Mouse (Mus musculus): ENCODE measurements around the gene Serpine1. TPM values are rescaled to one million over a fixed set of nuclear protein-coding genes. Genes with fewer than 3 reads are reported as not detected.

The Serpine1 gene
- polyA plus RNA-seq, 1 experiment from 2014 or later, result 0.15 TPM

DNA sequence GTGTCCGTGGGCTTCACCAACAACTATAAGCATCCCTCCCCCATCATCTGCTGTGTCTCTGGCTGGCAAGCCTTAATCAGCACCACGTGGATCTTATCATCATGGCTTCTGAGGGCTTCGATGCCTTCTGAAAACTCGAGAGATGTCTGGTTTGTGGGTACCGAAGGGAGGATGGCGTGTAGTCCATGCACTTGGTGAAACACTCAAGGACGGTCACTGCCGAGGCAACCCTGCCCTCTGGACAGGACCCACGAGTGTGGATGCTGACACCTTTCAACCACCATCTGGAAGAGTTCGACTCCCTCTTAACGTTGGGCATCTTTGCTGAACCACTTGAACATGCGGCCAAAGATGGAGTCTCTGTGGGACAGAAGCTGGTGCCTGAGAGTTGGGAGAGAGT is 38.8 kb upstream of the Serpine1 start:
- no peaks in the 10 kb centered on the region for H3K27me3 ChIP-seq (replicated peaks; ENCODE audit: control insufficient read depth, insufficient read depth, low read length)
- H3K4me1 ChIP-seq (replicated peaks; ENCODE audit: control insufficient read depth, insufficient read depth, low read length), result peaks cover under 1% of the 10 kb centered on the region; the same call in 1 of the 2 replicates
- H3K36me3 ChIP-seq (ENCODE audit: control insufficient read depth, insufficient read depth), result no peaks in the 10 kb centered on the region
- H3K9ac ChIP-seq (replicated peaks; ENCODE audit: low read depth, low read length), result no peak overlapping the region
- no peak for ATAC-seq
- H3K4me3 ChIP-seq (replicated peaks; ENCODE audit: low read length), result no peak overlapping the region
- WGBS, result 95% methylated on average over 12 of the region's 12 CpGs
- H3K9me3 ChIP-seq (ENCODE audit: control insufficient read depth, low read length), result no peaks in the 10 kb centered on the region
- H3K4me2 ChIP-seq (ENCODE audit: low read length), result no peak overlapping the region
- no peak overlapping the region for H3K27ac ChIP-seq (ENCODE audit: low read length)

DNA sequence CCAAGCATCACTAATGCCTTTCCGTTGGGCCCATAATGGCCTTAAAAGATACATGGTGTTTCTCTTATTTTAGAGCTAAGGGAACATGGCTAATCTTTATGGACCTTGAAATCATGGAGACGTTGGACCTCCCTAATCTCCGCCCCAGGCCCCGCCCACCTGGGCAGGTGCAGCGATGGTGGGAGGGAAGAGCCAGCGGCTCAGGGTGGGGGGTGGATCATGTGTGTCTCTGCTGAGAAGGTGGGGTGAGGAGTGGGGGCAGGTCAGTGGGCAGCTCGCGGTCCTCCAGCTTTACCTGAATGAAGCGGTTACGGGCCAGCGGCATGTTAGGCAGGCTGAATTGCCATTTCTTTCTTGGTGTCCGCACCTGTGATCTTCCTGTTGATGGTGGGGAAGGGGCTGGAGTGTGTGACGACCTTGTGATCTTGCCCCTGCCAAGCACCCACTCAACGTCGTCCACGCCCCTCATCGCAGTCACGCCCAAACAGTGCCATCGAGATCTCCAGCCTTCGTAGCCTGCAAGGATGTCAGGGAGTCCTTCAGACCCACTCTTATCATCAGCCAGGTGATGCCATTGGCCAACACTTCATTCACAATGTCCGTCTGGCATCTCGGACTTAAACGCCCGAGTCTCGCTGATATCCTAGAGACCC is 38.0 kb upstream of the Serpine1 start:
- Histone ChIP-seq H3K4me1 (replicated peaks; ENCODE audit: control insufficient read depth, insufficient read depth, low read length) (no peaks in the 10 kb centered on the region), H3K4me2 (ENCODE audit: low read length) (no peak overlapping the region), H3K27me3 (replicated peaks; ENCODE audit: control insufficient read depth, insufficient read depth, low read length) (no peaks in the 10 kb centered on the region), H3K9ac (replicated peaks; ENCODE audit: low read depth, low read length) (no peak overlapping the region), H3K9me3 (ENCODE audit: control insufficient read depth, low read length) (no peaks in the 10 kb centered on the region), H3K27ac (ENCODE audit: low read length) (no peak overlapping the region), H3K4me3 (replicated peaks; ENCODE audit: low read length) (no peak overlapping the region), H3K36me3 (ENCODE audit: control insufficient read depth, insufficient read depth) (no peaks in the 10 kb centered on the region)
- 53% methylated on average over 25 of the region's 25 CpGs for WGBS
- ATAC-seq, result no peak

DNA sequence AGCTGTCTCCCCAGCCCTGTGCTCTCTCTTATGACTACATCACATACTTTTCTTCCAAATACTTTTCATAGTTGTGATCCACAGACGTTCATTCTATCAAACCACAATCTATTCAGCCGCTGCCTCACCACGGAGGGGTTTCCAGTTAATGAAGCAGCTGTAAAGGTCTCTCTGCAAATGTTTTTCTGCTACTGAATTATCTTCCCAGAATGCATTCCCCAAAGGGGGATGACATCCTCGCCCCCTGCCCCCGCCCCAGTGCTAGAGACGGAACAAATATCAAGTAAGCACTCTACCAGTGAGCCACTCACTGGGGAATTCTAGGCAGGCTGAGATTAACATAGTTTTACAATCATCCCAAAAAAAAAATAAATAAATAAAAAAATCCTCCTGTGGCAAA is 36.0 kb upstream of the Serpine1 start:
- no peak overlapping the region for H3K27ac ChIP-seq (ENCODE audit: low read length)
- no peaks in the 10 kb centered on the region for H3K27me3 ChIP-seq (replicated peaks; ENCODE audit: control insufficient read depth, insufficient read depth, low read length)
- no peaks in the 10 kb centered on the region for H3K36me3 ChIP-seq (ENCODE audit: control insufficient read depth, insufficient read depth)
- no peak overlapping the region for H3K4me2 ChIP-seq (ENCODE audit: low read length)
- 72% methylated on average over 6 of the region's 6 CpGs for WGBS
- no peaks in the 10 kb centered on the region for H3K4me1 ChIP-seq (replicated peaks; ENCODE audit: control insufficient read depth, insufficient read depth, low read length)
- no peak overlapping the region for H3K9ac ChIP-seq (replicated peaks; ENCODE audit: low read depth, low read length)
- H3K9me3 ChIP-seq (ENCODE audit: control insufficient read depth, low read length), result no peaks in the 10 kb centered on the region
- no peak for ATAC-seq
- H3K4me3 ChIP-seq (replicated peaks; ENCODE audit: low read length), result no peak overlapping the region

DNA sequence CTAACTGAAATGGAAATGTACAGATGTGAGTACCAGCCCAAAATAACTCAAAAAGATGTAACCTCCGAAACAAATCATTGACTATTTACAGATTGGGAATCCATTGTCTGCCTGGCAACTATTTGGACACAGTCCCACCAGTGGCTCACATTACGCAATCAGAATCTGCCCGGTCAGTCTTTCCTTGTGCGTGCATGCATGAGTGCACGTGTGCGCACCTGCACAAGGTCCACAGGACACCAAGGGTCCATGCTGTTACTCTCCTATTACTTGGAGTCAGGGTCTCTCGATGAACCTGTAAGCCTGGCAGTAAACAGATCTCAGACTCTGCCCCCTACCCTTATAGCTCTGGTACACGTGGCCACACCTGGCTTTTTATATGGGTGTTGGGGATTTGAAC is 35.6 kb upstream of the Serpine1 start:
- no peak overlapping the region for H3K4me3 ChIP-seq (replicated peaks; ENCODE audit: low read length)
- 80% methylated on average over 8 of the region's 8 CpGs for WGBS
- H3K27me3 ChIP-seq (replicated peaks; ENCODE audit: control insufficient read depth, insufficient read depth, low read length), result no peaks in the 10 kb centered on the region
- no peaks in the 10 kb centered on the region for H3K9me3 ChIP-seq (ENCODE audit: control insufficient read depth, low read length)
- H3K9ac ChIP-seq (replicated peaks; ENCODE audit: low read depth, low read length), result no peak overlapping the region
- H3K36me3 ChIP-seq (ENCODE audit: control insufficient read depth, insufficient read depth), result no peaks in the 10 kb centered on the region
- no peak overlapping the region for H3K27ac ChIP-seq (ENCODE audit: low read length)
- H3K4me1 ChIP-seq (replicated peaks; ENCODE audit: control insufficient read depth, insufficient read depth, low read length), result no peaks in the 10 kb centered on the region
- H3K4me2 ChIP-seq (ENCODE audit: low read length), result no peak overlapping the region
- no peak for ATAC-seq

DNA sequence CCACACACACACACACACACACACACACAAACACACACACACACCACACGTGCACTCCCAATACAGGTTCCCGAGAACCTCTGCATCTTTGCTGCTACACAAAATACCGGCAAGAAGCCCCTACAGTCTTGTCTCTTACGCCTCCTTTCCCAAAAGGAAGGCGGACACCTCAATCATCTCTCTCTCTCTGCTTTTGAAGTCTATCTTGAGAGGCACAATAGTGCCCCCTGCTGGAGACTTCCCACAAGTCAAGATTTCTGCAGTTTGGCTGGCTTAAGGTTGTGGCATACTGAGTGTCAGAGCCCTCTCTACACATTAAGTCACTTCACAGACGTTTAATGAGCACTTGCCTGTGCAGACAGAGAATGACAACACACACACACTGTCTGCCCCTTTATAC is 35.0 kb upstream of the Serpine1 start:
- H3K9ac ChIP-seq (replicated peaks; ENCODE audit: low read depth, low read length), result no peak overlapping the region
- no peaks in the 10 kb centered on the region for H3K9me3 ChIP-seq (ENCODE audit: control insufficient read depth, low read length)
- WGBS, result 9% methylated on average over 6 of the region's 6 CpGs
- no peaks in the 10 kb centered on the region for H3K27me3 ChIP-seq (replicated peaks; ENCODE audit: control insufficient read depth, insufficient read depth, low read length)
- H3K4me3 ChIP-seq (replicated peaks; ENCODE audit: low read length), result no peak overlapping the region
- no peaks in the 10 kb centered on the region for H3K4me1 ChIP-seq (replicated peaks; ENCODE audit: control insufficient read depth, insufficient read depth, low read length)
- H3K27ac ChIP-seq (ENCODE audit: low read length), result no peak overlapping the region
- no peaks in the 10 kb centered on the region for H3K36me3 ChIP-seq (ENCODE audit: control insufficient read depth, insufficient read depth)
- ATAC-seq, result peak; percentile 36; the same call in 1 of the 2 replicates
- H3K4me2 ChIP-seq (ENCODE audit: low read length), result no peak overlapping the region

DNA sequence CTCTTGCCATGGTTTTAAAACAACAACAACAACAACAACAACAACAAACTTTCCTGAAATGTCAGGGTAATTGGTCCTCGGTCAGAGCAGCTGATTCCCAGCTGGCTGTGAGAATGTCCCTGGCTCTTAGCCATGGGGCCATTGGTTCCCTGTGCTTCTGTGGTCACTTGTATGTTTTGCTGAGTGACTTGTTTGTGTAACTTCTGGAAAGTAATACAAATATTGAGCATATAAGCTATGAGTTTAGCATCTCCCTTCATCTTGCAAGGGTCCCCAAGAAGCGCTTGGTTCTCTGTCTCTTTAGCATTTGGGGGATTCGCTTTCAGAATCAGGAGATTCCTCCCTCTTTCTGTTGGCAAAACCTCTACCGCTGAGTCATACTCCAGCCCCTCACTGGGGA is 34.4 kb upstream of the Serpine1 start:
- 72% methylated on average over 4 of the region's 4 CpGs for WGBS
- Histone ChIP-seq H3K4me1 (replicated peaks; ENCODE audit: control insufficient read depth, insufficient read depth, low read length) (no peaks in the 10 kb centered on the region), H3K36me3 (ENCODE audit: control insufficient read depth, insufficient read depth) (no peaks in the 10 kb centered on the region), H3K4me3 (replicated peaks; ENCODE audit: low read length) (no peak overlapping the region), H3K27me3 (replicated peaks; ENCODE audit: control insufficient read depth, insufficient read depth, low read length) (no peaks in the 10 kb centered on the region), H3K9ac (replicated peaks; ENCODE audit: low read depth, low read length) (no peak overlapping the region), H3K27ac (ENCODE audit: low read length) (no peak overlapping the region), H3K9me3 (ENCODE audit: control insufficient read depth, low read length) (no peaks in the 10 kb centered on the region), H3K4me2 (ENCODE audit: low read length) (no peak overlapping the region)
- no peak for ATAC-seq

DNA sequence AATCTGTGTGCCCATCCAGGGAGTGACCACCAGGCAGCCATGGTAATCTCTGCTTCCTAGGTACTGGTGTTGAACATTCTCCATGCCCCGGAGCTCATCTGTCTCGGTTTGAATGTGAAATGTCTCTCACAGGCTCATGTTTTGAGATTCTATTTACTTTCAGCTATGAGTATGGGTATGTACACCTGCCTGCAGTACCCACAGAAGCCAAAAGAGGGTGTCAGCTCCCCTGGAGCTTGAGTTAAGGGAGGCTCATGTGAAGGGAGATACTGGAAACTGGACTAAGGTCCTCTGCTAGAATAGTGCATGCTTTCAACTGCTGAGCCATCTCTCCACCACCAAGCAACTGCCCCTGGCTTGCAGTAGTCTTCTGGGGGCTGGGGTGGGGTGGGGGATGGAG is 31.9 kb upstream of the Serpine1 start:
- no peaks in the 10 kb centered on the region for H3K9me3 ChIP-seq (ENCODE audit: control insufficient read depth, low read length)
- H3K9ac ChIP-seq (replicated peaks; ENCODE audit: low read depth, low read length), result no peak overlapping the region
- WGBS, result 96% methylated on average over 2 of the region's 2 CpGs
- no peak for ATAC-seq
- no peak overlapping the region for H3K4me3 ChIP-seq (replicated peaks; ENCODE audit: low read length)
- no peaks in the 10 kb centered on the region for H3K4me1 ChIP-seq (replicated peaks; ENCODE audit: control insufficient read depth, insufficient read depth, low read length)
- no peak overlapping the region for H3K27ac ChIP-seq (ENCODE audit: low read length)
- no peaks in the 10 kb centered on the region for H3K36me3 ChIP-seq (ENCODE audit: control insufficient read depth, insufficient read depth)
- H3K27me3 ChIP-seq (replicated peaks; ENCODE audit: control insufficient read depth, insufficient read depth, low read length), result no peaks in the 10 kb centered on the region
- H3K4me2 ChIP-seq (ENCODE audit: low read length), result no peak overlapping the region

DNA sequence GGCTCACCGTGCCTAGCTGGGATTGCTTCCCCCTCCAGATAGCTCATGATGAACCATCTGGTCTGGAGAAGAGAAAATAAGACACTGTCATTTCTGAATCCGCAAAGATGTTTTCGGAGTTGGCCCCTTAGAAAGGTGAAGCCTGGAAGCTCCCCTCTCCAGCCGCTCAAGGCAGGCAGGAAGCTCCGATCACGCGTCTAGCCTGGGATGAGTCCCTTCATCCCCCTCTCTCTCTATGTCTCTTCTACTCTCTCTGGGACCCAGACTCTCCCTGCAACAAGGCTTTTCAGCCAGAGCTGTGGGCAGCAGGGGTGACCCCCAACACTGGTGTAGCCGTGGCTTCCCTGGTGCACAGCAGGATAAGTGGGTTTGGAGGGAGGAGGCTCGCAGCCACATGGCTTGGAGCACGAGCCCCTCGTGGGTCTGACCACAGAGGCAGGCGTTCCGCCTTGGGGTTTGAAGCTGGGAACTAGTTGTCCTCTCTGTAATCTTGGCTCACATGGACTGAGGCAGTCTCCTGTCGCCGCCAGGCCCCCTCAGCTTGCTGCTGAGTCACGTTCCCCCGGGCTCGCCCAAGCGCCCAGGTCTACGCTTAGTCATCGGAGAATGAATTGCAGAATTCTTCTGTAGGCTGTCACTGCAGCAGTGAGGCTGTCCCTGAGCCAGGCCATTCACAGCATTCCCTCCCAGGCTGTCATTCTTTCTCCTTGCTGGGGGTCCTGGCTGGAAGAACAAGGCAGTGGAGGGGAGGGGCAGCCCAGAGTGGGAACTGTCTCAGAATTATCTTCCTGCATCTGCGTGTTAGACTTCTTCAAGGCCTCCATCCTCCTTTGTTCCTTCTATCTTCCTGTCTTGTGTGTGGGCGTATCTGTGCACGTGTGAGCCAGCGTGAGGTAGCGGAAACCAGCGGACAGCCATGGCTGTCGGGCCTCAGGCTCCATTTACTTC is 30.8 kb upstream of the Serpine1 start:
- no peak overlapping the region for H3K4me2 ChIP-seq (ENCODE audit: low read length)
- no peak for ATAC-seq
- no peaks in the 10 kb centered on the region for H3K36me3 ChIP-seq (ENCODE audit: control insufficient read depth, insufficient read depth)

DNA sequence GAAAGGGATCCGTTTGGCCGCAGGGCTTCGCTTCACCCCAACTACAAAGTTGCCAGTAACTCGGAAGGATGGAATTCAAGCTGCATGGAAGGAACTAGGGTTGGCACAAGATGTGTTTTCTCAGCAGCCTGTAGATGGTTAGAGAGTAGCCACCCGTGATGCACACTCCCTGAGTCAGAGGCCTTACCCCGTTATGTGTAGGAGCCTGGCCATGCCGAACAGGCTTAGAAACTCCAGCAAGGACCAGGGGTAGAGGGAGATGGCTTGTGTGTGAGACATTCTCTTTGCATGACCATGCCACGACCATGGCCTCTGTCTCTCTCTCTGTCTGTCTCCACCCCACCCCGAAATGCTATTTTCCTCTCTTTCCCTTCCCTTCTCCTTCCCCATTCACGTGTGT is 30.0 kb upstream of the Serpine1 start:
- Histone ChIP-seq H3K27me3 (replicated peaks; ENCODE audit: control insufficient read depth, insufficient read depth, low read length) (no peaks in the 10 kb centered on the region), H3K4me3 (replicated peaks; ENCODE audit: low read length) (no peak overlapping the region), H3K9me3 (ENCODE audit: control insufficient read depth, low read length) (no peaks in the 10 kb centered on the region), H3K4me2 (ENCODE audit: low read length) (no peak overlapping the region), H3K27ac (ENCODE audit: low read length) (no peak overlapping the region), H3K4me1 (replicated peaks; ENCODE audit: control insufficient read depth, insufficient read depth, low read length) (no peaks in the 10 kb centered on the region), H3K9ac (replicated peaks; ENCODE audit: low read depth, low read length) (no peak overlapping the region), H3K36me3 (ENCODE audit: control insufficient read depth, insufficient read depth) (no peaks in the 10 kb centered on the region)
- ATAC-seq, result no peak
- WGBS, result 78% methylated on average over 10 of the region's 10 CpGs

More for the DNA sequence above, 30.8 kb upstream of the Serpine1 start:
- no peak overlapping the region for H3K9ac ChIP-seq (replicated peaks; ENCODE audit: low read depth, low read length)
- H3K9me3 ChIP-seq (ENCODE audit: control insufficient read depth, low read length), result no peaks in the 10 kb centered on the region
- H3K4me1 ChIP-seq (replicated peaks; ENCODE audit: control insufficient read depth, insufficient read depth, low read length), result no peaks in the 10 kb centered on the region
- H3K27ac ChIP-seq (ENCODE audit: low read length), result no peak overlapping the region
- 72% methylated on average over 28 of the region's 28 CpGs for WGBS
- H3K27me3 ChIP-seq (replicated peaks; ENCODE audit: control insufficient read depth, insufficient read depth, low read length), result no peaks in the 10 kb centered on the region
- H3K4me3 ChIP-seq (replicated peaks; ENCODE audit: low read length), result no peak overlapping the region

Measured in forebrain, embryonic 16.5 days (tissue).